Mouse (Mus musculus) kidney, adult 18-20 months (tissue): ENCODE results near the gene Cdk2ap2.
"Not testable (repeated sequence)": the region's sequence is repeated elsewhere in the genome, so short reads cannot be mapped to it uniquely, and the experiment has no call there.

Experiments
- DNase-seq: peaks from one replicate; pipeline ENCODE4 v3.0.0; 2021

The Cdk2ap2 gene

GRCm38 (mm10) chr19:4068242-4068641, 28.7 kb upstream of the Cdk2ap2 start:
- not testable (repeated sequence) for DNase-seq

DNA sequence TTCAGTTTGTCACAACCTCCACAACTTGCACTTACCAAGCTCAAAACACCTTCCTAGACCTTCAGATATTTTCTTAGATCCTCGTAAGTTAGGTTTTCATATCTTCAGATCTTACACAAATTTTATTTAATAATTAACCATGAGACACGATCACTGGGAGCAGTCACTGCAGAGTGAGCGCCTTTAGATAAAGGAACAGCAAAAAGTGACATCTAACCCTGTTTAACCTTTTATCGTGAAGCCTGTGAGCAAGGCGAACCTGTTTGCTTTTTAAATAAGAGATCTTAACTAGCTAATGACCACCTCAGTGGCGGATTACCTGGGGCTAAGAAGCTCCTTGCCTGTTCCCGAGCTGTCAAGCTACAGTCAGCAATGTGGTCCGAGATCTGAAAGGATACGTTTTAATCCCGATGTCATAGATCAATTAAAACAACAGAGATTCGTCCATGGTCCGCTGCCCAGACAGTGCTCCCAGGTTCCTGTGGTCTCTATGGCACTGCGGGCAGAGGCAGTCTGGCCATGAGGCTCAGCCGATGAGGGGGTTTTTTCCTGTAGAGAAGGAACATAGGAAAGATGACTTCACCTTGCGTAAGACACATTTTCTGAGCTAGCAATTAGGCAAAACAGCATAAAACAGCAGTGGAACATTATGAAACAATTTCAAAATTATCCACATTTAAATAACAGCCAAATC, 28.1 kb upstream of the Cdk2ap2 start:
- no peak for DNase-seq

DNA sequence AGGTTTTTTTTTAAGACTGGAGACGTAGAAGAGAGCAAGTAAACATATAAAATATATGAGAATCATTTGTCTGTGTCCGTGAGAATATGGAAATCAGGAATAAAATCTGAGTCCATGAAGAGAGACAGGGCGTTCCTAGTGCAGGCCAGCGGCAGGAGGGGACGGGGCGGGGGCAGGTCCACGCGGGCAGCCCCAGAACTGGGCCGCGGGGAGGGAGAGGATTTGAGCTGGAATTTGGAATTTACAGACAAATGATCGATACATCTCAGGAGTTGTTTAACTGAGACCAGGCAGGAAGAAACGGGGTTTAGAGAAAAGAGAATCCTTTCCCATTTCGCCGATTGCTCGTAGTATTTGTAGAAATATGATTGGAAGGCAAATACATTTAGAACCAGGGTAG, 26.7 kb upstream of the Cdk2ap2 start:
- DNase-seq: no peak

DNA sequence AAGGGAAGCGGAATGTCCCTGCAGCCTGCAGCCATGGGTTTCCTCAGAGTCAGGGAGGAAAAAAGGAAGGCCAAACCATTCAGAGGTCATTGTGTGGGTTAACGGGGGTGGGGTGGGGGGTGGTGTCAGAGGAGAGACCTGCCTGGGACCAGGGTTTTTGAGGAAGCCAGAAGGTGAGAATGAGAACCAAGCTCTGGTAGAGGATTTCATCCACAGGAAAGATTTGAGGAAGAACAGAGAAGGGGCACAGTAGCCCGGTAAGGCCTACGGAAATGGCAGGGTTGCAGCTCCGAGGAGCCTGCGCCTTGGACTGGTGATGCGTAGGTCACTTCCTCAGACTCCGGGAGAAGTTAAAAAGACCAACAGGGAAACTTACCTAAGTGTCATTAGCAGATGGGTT, 26.2 kb upstream of the Cdk2ap2 start:
- no peak for DNase-seq

- no peak for DNase-seq
Observed at GRCm38 (mm10) chr19:4071406-4071805, 25.6 kb upstream of the Cdk2ap2 start.

- no peak for DNase-seq
Observed at GRCm38 (mm10) chr19:4072706-4073424, 24.1 kb upstream of the Cdk2ap2 start.

DNA sequence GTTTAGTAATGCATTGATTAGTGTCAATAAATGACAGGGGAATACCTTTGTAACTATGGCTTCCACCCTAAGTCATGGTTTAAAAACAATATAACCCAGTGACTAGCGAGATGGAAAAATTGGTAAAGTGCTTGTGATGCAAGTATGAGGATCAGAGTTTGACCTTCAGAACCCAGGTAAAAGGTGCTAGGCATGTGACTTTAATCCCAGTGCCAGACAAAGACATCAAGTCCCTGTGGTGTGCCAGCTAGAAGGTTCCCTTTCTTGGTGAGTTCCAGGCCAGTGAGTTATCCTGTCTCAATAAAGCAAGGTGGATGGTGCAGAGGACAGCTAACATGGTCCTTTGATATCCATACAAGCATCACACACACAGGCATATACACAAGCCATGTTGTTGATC, 21.5 kb upstream of the Cdk2ap2 start:
- no peak for DNase-seq

GRCm38 (mm10) chr19:4079594-4079993, 17.4 kb upstream of the Cdk2ap2 start:
- no peak for DNase-seq

DNA sequence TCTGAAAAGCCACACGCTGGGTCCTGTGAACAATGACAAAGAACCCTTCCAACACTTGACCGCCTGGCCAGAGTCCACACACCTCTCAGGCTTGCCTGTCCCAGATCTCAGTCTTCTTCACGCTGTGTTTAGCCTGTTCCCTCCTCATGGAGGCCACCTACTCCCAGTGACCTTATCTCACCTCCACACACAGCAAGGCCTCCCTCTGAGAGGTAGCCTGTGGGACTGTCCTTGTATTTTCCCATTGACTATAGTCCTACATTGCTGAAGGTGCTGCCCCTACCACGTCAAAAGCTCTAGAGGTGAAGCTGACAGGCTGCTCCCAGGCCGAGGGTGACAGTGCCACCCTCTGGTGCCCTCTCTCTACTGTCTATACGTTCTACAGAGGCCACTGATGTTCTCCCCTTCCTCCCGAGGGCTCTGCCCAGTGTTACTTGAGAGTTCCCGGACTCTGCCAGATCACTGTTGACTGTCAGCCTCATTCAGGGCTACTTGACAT, 16.4 kb upstream of the Cdk2ap2 start:
- DNase-seq: no peak

GRCm38 (mm10) chr19:4081394-4081793, 15.6 kb upstream of the Cdk2ap2 start, which contains the start of gene Cabp2:
TSS of gene Cabp2 (plus strand) at chr19:4081578.
- no peak for DNase-seq

GRCm38 (mm10) chr19:4082219-4082965, 14.6 kb upstream of the Cdk2ap2 start:
- DNase-seq: no peak

DNA sequence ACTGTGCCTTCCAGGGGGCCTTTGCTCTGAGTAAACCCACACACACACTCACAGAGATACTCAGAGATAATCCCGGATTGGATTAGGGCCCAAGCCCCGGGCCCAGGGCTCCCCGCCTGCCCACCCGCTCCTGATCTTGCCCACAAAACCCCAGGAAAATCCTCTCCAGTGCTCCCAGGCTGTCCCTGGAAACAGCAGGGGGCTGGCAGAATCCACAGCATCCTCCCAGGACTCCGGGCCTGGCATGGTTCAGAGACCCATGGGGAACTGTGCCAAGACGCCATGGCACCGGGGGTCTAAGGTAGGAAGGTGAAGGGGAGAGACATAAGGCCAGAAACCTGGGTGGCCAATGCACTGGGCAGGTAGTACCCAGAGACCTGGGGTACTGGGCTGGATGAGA, 13.7 kb upstream of the Cdk2ap2 start:
- DNase-seq: no peak

- DNase-seq: no peak
Observed at GRCm38 (mm10) chr19:4083826-4084225, 13.2 kb upstream of the Cdk2ap2 start.

DNA sequence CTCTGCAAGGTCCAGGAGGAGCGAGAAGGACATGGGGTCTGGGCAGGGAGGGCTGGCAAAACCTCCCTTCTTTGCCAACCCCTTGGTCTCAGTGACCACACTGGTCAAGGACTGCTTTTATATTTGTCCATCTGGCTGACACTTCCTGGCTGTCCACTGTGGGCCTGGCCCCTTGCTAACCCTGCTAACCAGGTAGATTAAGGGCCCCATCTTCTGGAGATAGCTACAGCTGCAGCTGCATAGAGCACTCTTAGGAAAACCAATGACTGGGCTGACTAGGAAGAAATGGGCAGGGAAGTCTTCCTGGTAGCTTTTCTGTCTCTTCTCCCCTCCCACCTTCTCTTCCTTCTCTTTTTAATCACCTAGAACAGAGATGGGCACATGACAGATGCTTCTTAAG, 12.0 kb upstream of the Cdk2ap2 start:
- no peak for DNase-seq

- no peak for DNase-seq
Observed at GRCm38 (mm10) chr19:4086156-4086555, 10.8 kb upstream of the Cdk2ap2 start.

DNA sequence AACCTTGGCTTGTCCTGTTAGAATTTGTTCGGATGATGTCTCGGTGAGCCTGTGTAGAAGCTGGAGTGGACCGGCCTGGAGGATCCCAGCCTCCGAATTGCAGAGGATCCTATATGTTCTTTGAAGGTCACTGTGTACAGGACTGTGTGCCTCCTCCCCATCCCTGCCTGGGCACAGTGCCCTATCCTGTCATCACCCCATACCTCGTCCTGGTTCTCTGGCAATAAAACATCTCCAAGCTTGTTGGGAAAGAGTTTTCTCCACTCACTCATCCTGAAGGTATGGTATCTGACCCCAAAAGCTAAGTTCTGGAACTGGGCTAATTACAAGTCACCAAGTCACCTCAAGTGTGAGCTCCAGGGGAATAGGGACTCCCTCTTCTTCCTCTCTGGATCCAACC, 9.9 kb upstream of the Cdk2ap2 start:
- DNase-seq: no peak

DNA sequence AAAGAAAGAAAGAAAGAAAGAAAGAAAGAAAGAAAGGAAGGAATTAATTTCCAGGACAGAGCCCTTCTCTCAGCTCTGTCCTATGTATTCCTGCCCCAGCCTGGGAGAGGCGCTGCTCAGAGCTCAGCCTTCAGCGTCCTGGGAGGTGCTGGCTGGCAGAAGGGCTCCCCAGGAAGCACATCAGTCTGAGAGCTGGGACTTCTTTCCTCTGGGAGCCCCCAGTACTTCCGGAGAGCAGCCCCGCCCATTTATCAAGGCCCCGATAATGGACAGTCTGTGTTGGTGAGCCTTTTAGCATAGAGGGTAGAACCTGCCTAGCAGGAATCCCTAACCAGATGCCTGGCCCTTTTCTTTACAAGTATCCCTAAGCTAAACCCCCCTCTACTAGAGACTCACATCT, 8.8 kb upstream of the Cdk2ap2 start:
- no peak for DNase-seq

- no peak for DNase-seq
Observed at GRCm38 (mm10) chr19:4089128-4089527, 7.9 kb upstream of the Cdk2ap2 start.

DNA sequence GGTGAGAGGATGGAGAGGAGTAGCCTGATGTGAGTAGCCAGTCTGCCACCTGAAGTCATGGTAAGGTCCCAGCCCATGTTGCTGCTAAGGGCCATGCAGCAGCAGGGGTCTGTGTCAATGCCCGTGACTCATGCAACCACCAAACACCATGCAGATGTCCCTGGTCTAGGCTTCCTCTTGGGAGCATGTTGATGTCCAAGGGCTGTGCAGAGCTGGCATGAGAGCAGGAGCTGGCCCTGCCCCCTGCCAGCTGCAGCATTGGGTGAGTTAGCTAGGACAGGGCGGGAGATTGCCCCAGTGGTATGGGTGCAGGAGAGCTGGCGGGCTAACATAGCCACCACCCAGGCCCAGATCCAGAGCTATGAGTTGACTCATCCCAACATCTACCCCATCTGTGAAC, 6.5 kb upstream of the Cdk2ap2 start:
- no peak for DNase-seq

- DNase-seq: no peak
Observed at GRCm38 (mm10) chr19:4091383-4091782, 5.6 kb upstream of the Cdk2ap2 start.

DNA sequence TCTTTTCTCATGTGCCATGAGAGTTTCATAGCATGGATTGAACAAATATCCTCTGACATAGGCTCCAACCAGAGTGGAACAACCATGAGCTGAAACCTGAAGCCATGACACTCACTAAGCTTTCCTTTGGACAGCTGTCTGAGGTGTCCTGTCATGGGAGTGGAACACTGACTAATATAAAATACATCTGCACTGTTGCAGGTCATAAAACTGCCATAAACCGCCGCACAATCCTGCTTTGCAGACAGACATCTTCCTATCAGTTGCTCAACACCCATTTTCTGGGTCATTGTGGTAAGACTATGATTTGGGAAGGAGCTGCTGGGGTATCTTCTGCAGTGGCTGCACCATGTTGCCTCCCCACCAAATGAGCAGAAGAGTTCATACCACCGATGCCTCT, 4.2 kb upstream of the Cdk2ap2 start:
- no peak for DNase-seq

DNA sequence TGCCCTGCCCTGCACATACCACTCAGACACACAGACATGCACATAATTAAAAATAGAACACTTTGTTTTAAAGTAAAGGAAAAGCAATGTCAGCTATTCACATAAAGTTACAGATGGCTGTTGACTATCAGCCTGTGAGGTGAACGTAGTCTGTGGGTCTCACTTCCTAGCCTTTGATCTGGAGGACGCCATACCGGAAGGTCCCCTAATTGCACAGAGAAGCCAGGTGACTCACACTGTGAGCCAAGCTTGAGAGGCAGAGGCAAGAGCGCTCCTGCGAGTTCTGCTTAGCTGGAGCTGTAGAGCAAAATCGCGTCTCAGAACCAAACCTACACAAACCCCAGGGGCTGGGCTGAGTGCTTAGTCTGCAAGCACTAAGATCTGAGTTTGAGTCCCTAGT, 3.2 kb upstream of the Cdk2ap2 start:
- no peak for DNase-seq

DNA sequence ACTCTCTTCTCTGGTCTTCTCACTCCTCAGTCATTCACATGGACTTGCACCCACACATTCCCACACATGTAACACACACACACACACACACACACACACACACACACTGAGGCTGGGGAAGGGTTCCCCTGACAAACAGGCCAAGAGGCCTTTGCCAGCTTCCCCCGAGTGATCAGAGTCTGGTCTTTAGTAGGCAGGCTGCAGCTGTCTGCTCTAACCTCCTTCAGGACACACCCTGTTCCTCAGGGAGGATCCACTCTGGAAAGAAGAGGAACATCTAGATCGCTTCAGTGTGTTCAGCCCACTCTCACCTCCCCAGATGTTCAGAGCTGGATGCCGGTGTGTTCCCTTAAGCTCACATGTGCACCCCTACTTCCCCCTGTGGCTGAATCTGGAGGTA, 2.6 kb upstream of the Cdk2ap2 start:
- no peak for DNase-seq

GRCm38 (mm10) chr19:4094774-4095303, 2.1 kb upstream of the Cdk2ap2 start:
- no peak for DNase-seq
